Mouse (Mus musculus): ENCODE results near the gene Tmem140. TPM values are rescaled to one million over a fixed set of nuclear protein-coding genes. Genes with fewer than 3 reads are reported as not detected.
A peak's percentile ranks its signal among the peaks of the same experiment; 100 is the strongest.

The Tmem140 gene
- total and polyA plus RNA-seq, 2 experiments from 2014 or later = 6.1 to 7.7 TPM

- Histone ChIP-seq H3K9me3 (replicated peaks; ENCODE audit: control insufficient read depth, low read length) (no peaks in the 10 kb centered on the region), H3K27me3 (ENCODE audit: control insufficient read depth, insufficient read depth, low read length) (no peaks in the 10 kb centered on the region), H3K9ac (replicated peaks; ENCODE audit: low read depth, low read length) (no peak overlapping the region; the same call in 1 of the 2 replicates), H3K4me3 (ENCODE audit: low read depth, low read length) (peak overlapping the region; percentile 43), H3K27ac (ENCODE audit: low read depth) (peak overlapping the region; percentile 77), H3K4me1 (ENCODE audit: control insufficient read depth, insufficient read depth) (peaks cover 13% of the 10 kb centered on the region), H3K4me2 (ENCODE audit: low read depth, low read length) (peak overlapping the region; percentile 66), H3K36me3 (replicated peaks; ENCODE audit: control insufficient read depth, insufficient read depth, low read length) (no peaks in the 10 kb centered on the region)
- WGBS = 38% methylated on average over 9 of the region's 9 CpGs
- no peak for ATAC-seq (ENCODE audit: insufficient read depth, low read depth)
- TF ChIP-seq CTCF (IDR thresholded peaks at IDR 0.05; ENCODE audit: low read depth) = no peak
- no peak for TF ChIP-seq EP300 (IDR thresholded peaks at IDR 0.05; ENCODE audit: low read depth)
- DNase-seq (ENCODE audit: low spot score) = no peak
These were observed 1.0 kb downstream of the Tmem140 start for GRCm38 (mm10) chr6:34863786-34864514.

- Histone ChIP-seq H3K4me3 (ENCODE audit: low read depth, low read length) (no peak overlapping the region), H3K27ac (ENCODE audit: low read depth) (peak overlapping the region; percentile 88), H3K4me1 (ENCODE audit: control insufficient read depth, insufficient read depth) (peaks cover 13% of the 10 kb centered on the region), H3K36me3 (replicated peaks; ENCODE audit: control insufficient read depth, insufficient read depth, low read length) (no peaks in the 10 kb centered on the region), H3K27me3 (ENCODE audit: control insufficient read depth, insufficient read depth, low read length) (no peaks in the 10 kb centered on the region), H3K4me2 (ENCODE audit: low read depth, low read length) (peak overlapping the region; percentile 13; the same call in 1 of the 2 replicates), H3K9me3 (replicated peaks; ENCODE audit: control insufficient read depth, low read length) (no peaks in the 10 kb centered on the region), H3K9ac (replicated peaks; ENCODE audit: low read depth, low read length) (no peak overlapping the region)
- ATAC-seq (ENCODE audit: insufficient read depth, low read depth) (no peak), DNase-seq (ENCODE audit: low spot score) (no peak)
- no peak for TF ChIP-seq CTCF (IDR thresholded peaks at IDR 0.05; ENCODE audit: low read depth)
- TF ChIP-seq EP300 (IDR thresholded peaks at IDR 0.05; ENCODE audit: low read depth) = no peak
- WGBS = 46% methylated on average over 5 of the region's 5 CpGs
These were observed 2.3 kb downstream of the Tmem140 start for GRCm38 (mm10) chr6:34865213-34865612.

- peak overlapping the region; percentile 13; the same call in 1 of the 2 replicates for H3K4me2 ChIP-seq (ENCODE audit: low read depth, low read length)
- peaks cover 13% of the 10 kb centered on the region for H3K4me1 ChIP-seq (ENCODE audit: control insufficient read depth, insufficient read depth)
- peak overlapping the region; percentile 88 for H3K27ac ChIP-seq (ENCODE audit: low read depth)
- TF ChIP-seq EP300 (IDR thresholded peaks at IDR 0.05; ENCODE audit: low read depth) (peak; percentile 71), CTCF (IDR thresholded peaks at IDR 0.05; ENCODE audit: low read depth) (no peak)
- WGBS = 47% methylated on average over 7 of the region's 7 CpGs
- H3K27me3 ChIP-seq (ENCODE audit: control insufficient read depth, insufficient read depth, low read length) = no peaks in the 10 kb centered on the region
- H3K9ac ChIP-seq (replicated peaks; ENCODE audit: low read depth, low read length) = no peak overlapping the region
- ATAC-seq (ENCODE audit: insufficient read depth, low read depth) (peak; percentile 73), DNase-seq (ENCODE audit: low spot score) (peak; percentile 78)
- no peaks in the 10 kb centered on the region for H3K36me3 ChIP-seq (replicated peaks; ENCODE audit: control insufficient read depth, insufficient read depth, low read length)
- H3K9me3 ChIP-seq (replicated peaks; ENCODE audit: control insufficient read depth, low read length) = no peaks in the 10 kb centered on the region
- H3K4me3 ChIP-seq (ENCODE audit: low read depth, low read length) = no peak overlapping the region
These were observed 3.0 kb downstream of the Tmem140 start for GRCm38 (mm10) chr6:34865711-34866593.

- Histone ChIP-seq H3K4me3 (ENCODE audit: low read depth, low read length) (no peak overlapping the region), H3K27me3 (ENCODE audit: control insufficient read depth, insufficient read depth, low read length) (no peaks in the 10 kb centered on the region), H3K4me1 (ENCODE audit: control insufficient read depth, insufficient read depth) (peaks cover 13% of the 10 kb centered on the region), H3K9me3 (replicated peaks; ENCODE audit: control insufficient read depth, low read length) (no peaks in the 10 kb centered on the region), H3K36me3 (replicated peaks; ENCODE audit: control insufficient read depth, insufficient read depth, low read length) (no peaks in the 10 kb centered on the region), H3K9ac (replicated peaks; ENCODE audit: low read depth, low read length) (no peak overlapping the region), H3K27ac (ENCODE audit: low read depth) (peak overlapping the region; percentile 88), H3K4me2 (ENCODE audit: low read depth, low read length) (no peak overlapping the region)
- ATAC-seq (ENCODE audit: insufficient read depth, low read depth) (no peak), DNase-seq (ENCODE audit: low spot score) (no peak)
- no peak for TF ChIP-seq CTCF (IDR thresholded peaks at IDR 0.05; ENCODE audit: low read depth)
- no peak for TF ChIP-seq EP300 (IDR thresholded peaks at IDR 0.05; ENCODE audit: low read depth)
- 75% methylated on average over 8 of the region's 8 CpGs for WGBS
These were observed 3.8 kb downstream of the Tmem140 start for GRCm38 (mm10) chr6:34866786-34867185.

GRCm38 (mm10) chr6:34867301-34867994, 4.5 kb downstream of the Tmem140 start:
- ATAC-seq (ENCODE audit: insufficient read depth, low read depth) = no peak
- TF ChIP-seq EP300 (IDR thresholded peaks at IDR 0.05; ENCODE audit: low read depth) (no peak), CTCF (IDR thresholded peaks at IDR 0.05; ENCODE audit: low read depth) (no peak)
- WGBS = 78% methylated on average over 16 of the region's 16 CpGs
- peaks cover 13% of the 10 kb centered on the region for H3K4me1 ChIP-seq (ENCODE audit: control insufficient read depth, insufficient read depth)
- H3K36me3 ChIP-seq (replicated peaks; ENCODE audit: control insufficient read depth, insufficient read depth, low read length) = no peaks in the 10 kb centered on the region
- H3K4me2 ChIP-seq (ENCODE audit: low read depth, low read length) = no peak overlapping the region
- no peak for DNase-seq (ENCODE audit: low spot score)
- H3K27me3 ChIP-seq (ENCODE audit: control insufficient read depth, insufficient read depth, low read length) = no peaks in the 10 kb centered on the region
- no peak overlapping the region for H3K9ac ChIP-seq (replicated peaks; ENCODE audit: low read depth, low read length)
- no peak overlapping the region for H3K4me3 ChIP-seq (ENCODE audit: low read depth, low read length)
- H3K27ac ChIP-seq (ENCODE audit: low read depth) = peak overlapping the region; percentile 88
- H3K9me3 ChIP-seq (replicated peaks; ENCODE audit: control insufficient read depth, low read length) = no peaks in the 10 kb centered on the region
